Mouse (Mus musculus): ENCODE data around the gene Treh. TPM values are rescaled to one million over a fixed set of nuclear protein-coding genes. Genes with fewer than 3 reads are reported as not detected.

Treh gene
- polyA plus RNA-seq, 1 experiment, result not detected

DNA sequence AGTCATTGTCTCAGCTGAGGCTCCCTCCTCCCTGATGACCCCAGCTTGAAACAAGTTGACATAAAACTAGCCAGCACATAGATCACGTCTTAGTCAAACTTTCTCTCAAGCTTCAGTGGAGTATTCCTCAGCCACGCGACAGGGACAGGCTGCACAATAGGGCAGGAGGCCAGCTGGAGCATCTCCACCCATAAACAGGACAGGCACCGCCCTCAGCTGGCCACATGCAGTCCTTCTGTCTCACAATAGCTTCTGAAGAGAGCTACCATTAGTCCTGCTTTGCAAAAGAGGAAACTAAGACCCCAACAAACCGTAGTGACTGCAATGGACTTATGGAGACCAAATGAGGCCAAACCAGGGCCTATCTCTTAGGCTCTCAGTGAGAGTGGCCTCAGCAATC lies 27.6 kb upstream of the Treh start:
- no peak for TF ChIP-seq CTCF (IDR thresholded peaks at IDR 0.05; ENCODE audit: low read depth, low read length)
- TF ChIP-seq POLR2A (IDR thresholded peaks at IDR 0.05; ENCODE audit: borderline replicate concordance, low read depth, low read length), result no peak
- Histone ChIP-seq H3K27ac (ENCODE audit: insufficient read depth, low read depth, low read length) (peak overlapping the region; percentile 4; the same call in 1 of the 2 replicates), H3K4me3 (ENCODE audit: insufficient read depth, low read length) (peak overlapping the region; percentile 23; the same call in 1 of the 2 replicates)

DNA sequence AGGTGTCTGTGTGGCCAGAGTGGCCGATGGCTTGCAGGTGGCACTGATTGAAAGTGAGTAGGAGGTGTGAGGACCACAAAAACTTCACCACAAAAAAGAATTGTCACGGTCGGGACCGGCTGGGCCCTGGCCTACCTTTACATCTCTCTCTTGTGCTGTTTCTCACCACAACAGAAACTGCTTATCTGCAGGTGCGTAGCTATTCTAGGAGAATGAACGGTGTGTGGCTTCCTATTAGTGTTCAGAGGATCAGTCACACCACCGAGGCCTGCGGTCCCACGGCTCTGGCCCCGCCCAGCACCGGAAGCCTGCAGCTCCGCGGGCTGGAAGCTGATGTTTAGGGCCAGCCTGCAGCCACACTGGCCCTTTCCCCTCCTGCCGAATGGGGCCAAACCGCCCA lies 27.1 kb upstream of the Treh start:
- H3K4me3 ChIP-seq (ENCODE audit: insufficient read depth, low read length), result peak overlapping the region; percentile 23; the same call in 1 of the 2 replicates
- H3K4me1 ChIP-seq (ENCODE audit: control insufficient read depth, insufficient read depth, low read length), result peaks cover 16% of the 10 kb centered on the region
- TF ChIP-seq CTCF (IDR thresholded peaks at IDR 0.05; ENCODE audit: low read depth, low read length) (no peak), POLR2A (IDR thresholded peaks at IDR 0.05; ENCODE audit: borderline replicate concordance, low read depth, low read length) (no peak)
- peak overlapping the region; percentile 4; the same call in 1 of the 2 replicates for H3K27ac ChIP-seq (ENCODE audit: insufficient read depth, low read depth, low read length)

More for the DNA sequence above, 27.6 kb upstream of the Treh start:
- H3K4me1 ChIP-seq (ENCODE audit: control insufficient read depth, insufficient read depth, low read length), result peaks cover 16% of the 10 kb centered on the region

DNA sequence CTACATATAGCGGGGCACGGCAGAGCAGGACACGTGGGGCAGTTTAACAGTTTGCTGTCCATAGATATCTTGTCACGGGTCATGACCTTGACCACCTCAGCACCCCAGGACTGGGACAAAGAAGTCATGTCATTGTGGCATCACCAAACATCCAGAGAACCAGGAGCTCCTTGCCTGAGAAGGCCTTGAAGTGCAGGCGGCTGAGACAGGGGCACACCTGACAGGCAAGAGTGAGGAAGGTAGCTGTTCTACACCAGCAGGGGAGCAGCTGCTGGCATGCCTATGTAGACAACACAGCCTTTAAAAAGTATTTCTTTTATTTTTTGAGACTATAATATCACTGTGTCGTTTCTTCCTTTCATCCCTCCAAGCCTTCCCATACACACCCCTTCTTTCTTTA lies 26.7 kb upstream of the Treh start:
- peaks cover 16% of the 10 kb centered on the region for H3K4me1 ChIP-seq (ENCODE audit: control insufficient read depth, insufficient read depth, low read length)
- no peak overlapping the region for H3K27ac ChIP-seq (ENCODE audit: insufficient read depth, low read depth, low read length)
- no peak overlapping the region for H3K4me3 ChIP-seq (ENCODE audit: insufficient read depth, low read length)
- no peak for TF ChIP-seq CTCF (IDR thresholded peaks at IDR 0.05; ENCODE audit: low read depth, low read length)
- TF ChIP-seq POLR2A (IDR thresholded peaks at IDR 0.05; ENCODE audit: borderline replicate concordance, low read depth, low read length), result no peak

DNA sequence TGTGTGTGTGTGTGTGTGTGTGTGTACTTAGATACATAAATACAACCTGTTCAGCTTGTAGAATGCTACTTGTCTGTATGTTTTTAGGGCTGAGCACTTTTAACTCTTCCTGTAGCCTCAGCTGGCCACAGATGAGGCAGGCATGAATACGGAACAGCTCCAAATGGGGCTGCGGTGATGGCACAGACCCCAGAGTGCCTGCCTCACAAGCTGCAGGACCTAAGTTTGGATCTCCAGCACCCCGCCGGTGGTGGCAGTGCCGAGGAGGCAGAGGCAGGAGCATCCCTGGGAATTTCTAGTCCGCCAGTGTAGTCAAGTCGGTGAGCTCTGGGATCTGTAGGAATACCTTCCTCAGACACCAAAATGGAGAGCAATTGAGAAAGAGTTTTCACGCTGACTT lies 26.0 kb upstream of the Treh start:
- no peak for TF ChIP-seq POLR2A (IDR thresholded peaks at IDR 0.05; ENCODE audit: borderline replicate concordance, low read depth, low read length)
- TF ChIP-seq CTCF (IDR thresholded peaks at IDR 0.05; ENCODE audit: low read depth, low read length), result no peak
- H3K4me3 ChIP-seq (ENCODE audit: insufficient read depth, low read length), result no peak overlapping the region
- H3K27ac ChIP-seq (ENCODE audit: insufficient read depth, low read depth, low read length), result no peak overlapping the region
- H3K4me1 ChIP-seq (ENCODE audit: control insufficient read depth, insufficient read depth, low read length), result peaks cover 19% of the 10 kb centered on the region

DNA sequence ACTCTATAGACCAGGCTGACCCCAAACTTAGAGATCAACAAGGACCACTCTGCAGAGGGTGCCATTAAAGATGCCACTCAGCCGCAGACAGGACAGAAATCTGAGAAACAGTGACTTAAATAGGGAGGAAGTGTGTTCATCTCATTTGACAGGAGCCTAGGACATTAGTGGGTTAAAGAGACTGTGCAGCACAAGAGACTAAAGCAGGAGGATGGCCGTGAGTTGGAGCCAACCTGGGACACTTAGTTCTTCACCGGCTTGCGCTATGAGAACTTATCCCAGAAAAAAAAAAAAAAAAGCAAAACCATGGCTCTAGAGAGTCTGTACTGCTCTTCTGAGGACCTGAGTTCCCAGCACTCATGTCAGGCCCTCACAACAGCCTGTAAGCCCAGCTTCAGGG lies 25.4 kb upstream of the Treh start:
- H3K4me3 ChIP-seq (ENCODE audit: insufficient read depth, low read length), result no peak overlapping the region
- TF ChIP-seq CTCF (IDR thresholded peaks at IDR 0.05; ENCODE audit: low read depth, low read length) (no peak), POLR2A (IDR thresholded peaks at IDR 0.05; ENCODE audit: borderline replicate concordance, low read depth, low read length) (no peak)
- peaks cover 19% of the 10 kb centered on the region for H3K4me1 ChIP-seq (ENCODE audit: control insufficient read depth, insufficient read depth, low read length)
- H3K27ac ChIP-seq (ENCODE audit: insufficient read depth, low read depth, low read length), result no peak overlapping the region

DNA sequence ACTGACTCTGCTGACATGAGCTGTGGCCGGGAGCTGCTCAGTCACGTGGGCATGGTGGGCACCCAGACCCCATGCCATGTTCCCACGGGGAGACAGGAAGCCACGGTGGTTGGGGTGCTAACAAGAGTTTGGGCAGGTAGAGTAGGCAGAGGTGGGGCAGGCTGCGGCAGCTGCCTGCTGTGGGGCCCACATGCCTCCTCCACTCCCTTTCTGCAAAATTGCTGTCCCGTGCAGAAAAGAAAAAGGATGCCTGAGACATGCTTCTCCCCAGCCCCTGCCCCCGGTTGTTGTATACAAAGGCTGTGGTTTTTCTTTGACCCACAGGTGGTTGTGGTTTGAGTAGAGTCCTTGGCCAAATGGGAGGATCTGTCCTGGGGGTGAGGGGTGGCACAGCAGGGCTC lies 24.2 kb upstream of the Treh start:
- TF ChIP-seq POLR2A (IDR thresholded peaks at IDR 0.05; ENCODE audit: borderline replicate concordance, low read depth, low read length) (no peak), CTCF (IDR thresholded peaks at IDR 0.05; ENCODE audit: low read depth, low read length) (no peak)
- peaks cover 14% of the 10 kb centered on the region for H3K4me1 ChIP-seq (ENCODE audit: control insufficient read depth, insufficient read depth, low read length)
- no peak overlapping the region for H3K4me3 ChIP-seq (ENCODE audit: insufficient read depth, low read length)
- no peak overlapping the region for H3K27ac ChIP-seq (ENCODE audit: insufficient read depth, low read depth, low read length)

DNA sequence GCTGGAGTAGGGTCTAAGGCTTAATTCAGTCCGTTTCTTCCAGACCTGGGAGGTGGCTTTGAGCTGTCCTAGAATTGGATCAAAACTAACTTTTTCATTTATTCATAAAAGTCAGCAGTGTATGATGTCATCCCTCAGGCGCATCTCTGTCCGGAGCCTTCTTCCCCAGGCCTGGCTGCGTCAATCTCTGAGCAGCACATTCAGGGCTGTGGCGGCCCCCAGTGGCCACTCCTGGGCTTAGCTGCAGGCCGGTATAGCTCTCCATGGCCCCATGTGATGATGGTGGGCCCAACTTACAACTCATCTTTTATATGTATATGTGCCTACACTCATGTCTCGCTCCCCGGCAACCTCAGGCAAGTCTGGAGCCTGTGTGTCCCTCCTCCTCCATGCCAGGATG lies 21.0 kb upstream of the Treh start:
- TF ChIP-seq POLR2A (IDR thresholded peaks at IDR 0.05; ENCODE audit: borderline replicate concordance, low read depth, low read length) (no peak), CTCF (IDR thresholded peaks at IDR 0.05; ENCODE audit: low read depth, low read length) (peak; percentile 82)
- no peak overlapping the region for H3K27ac ChIP-seq (ENCODE audit: insufficient read depth, low read depth, low read length)
- H3K4me1 ChIP-seq (ENCODE audit: control insufficient read depth, insufficient read depth, low read length), result peaks cover 3% of the 10 kb centered on the region
- no peak overlapping the region for H3K4me3 ChIP-seq (ENCODE audit: insufficient read depth, low read length)

DNA sequence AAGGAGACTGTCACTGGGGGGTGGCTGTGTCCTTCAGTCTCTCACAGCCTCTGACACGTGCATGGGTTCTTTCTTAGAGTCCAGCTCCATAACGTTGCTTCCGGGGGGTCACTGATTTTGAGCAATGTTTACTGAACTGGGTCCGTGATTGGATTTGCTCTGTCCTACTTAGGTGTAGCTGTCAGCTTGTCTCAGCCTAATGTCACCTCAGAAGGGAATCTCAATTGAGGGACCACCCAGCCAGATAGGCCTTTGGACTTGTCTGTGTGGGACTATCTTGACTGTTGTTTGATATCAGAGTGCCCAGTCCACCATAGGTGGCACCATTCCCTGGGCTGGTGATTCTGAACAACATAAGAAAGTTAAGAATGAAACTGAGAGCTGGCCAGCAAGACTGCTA lies 19.1 kb upstream of the Treh start:
- Histone ChIP-seq H3K4me3 (ENCODE audit: insufficient read depth, low read length) (no peak overlapping the region), H3K27ac (ENCODE audit: insufficient read depth, low read depth, low read length) (no peak overlapping the region), H3K4me1 (ENCODE audit: control insufficient read depth, insufficient read depth, low read length) (peaks cover 3% of the 10 kb centered on the region)
- TF ChIP-seq CTCF (IDR thresholded peaks at IDR 0.05; ENCODE audit: low read depth, low read length) (no peak), POLR2A (IDR thresholded peaks at IDR 0.05; ENCODE audit: borderline replicate concordance, low read depth, low read length) (no peak)

DNA sequence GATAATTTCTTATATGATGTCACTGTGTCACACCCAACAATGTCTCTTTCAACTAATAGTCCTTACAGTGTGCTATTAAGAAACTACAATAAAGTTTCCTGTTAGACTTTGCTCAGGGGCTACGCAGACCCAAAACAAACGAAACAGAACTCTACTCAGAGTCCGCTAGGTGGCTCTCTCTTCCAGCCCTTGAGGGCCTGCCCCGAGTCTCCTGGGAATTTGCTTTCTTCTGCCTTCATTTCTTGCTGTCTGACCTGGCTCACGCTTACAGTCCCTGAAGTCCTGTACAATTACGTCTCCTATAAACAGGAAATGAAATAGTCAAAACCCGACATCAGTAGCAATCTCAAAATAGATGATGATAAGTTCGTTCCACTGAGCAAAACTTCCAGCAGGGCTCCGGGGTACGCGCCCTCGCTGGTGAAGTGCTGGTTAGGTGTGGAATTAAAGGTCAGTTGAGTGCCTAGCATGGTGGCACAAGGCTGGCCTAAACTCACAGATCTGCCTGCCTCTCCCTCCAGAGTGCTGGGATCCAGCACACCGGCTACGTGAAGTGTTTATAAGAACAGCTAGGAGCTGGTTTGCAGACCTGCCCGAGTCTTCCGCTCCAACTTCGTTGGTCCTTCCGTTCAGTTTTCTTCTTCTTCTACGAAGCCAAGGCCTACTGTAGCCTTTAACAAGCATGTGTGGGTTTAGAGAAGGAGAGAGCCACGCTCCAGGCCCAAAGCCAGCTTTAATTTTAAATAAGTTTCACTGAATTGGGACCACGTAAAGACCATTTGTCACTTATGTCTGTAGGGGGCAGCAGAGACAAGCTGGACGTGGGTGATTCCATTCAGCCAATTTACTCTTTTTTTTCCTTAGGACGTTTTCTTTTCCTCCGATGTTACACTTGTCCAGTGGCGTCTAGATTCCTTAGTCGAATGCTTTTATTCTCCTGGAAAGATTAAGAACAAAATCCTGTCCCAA lies 17.7 kb upstream of the Treh start:
- Histone ChIP-seq H3K4me3 (ENCODE audit: insufficient read depth, low read length) (no peak overlapping the region), H3K4me1 (ENCODE audit: control insufficient read depth, insufficient read depth, low read length) (peaks cover 3% of the 10 kb centered on the region), H3K27ac (ENCODE audit: insufficient read depth, low read depth, low read length) (no peak overlapping the region)
- TF ChIP-seq CTCF (IDR thresholded peaks at IDR 0.05; ENCODE audit: low read depth, low read length) (peak; percentile 51; the same call in 1 of the 2 replicates), POLR2A (IDR thresholded peaks at IDR 0.05; ENCODE audit: borderline replicate concordance, low read depth, low read length) (no peak)

DNA sequence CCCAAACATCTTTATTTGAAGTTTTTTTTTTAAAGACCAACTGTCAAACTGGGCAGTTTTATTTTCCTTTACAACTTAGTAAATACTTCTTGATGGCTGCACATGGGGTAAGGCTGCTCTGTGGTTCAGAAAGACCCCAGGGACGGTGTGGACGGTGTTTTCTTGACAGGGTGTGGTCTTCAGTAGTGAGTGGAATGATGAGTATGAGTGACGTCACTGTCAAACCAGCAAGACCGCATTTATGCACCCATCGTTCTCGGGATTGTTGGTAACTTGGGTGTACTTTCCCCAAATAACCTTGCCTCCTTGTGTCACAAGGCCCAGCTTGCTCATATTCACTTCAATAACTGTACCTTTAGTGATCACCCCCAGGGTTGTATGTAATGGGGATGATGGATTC lies 9.3 kb upstream of the Treh start:
- TF ChIP-seq CTCF (IDR thresholded peaks at IDR 0.05; ENCODE audit: low read depth, low read length), result no peak
- no peak for TF ChIP-seq POLR2A (IDR thresholded peaks at IDR 0.05; ENCODE audit: borderline replicate concordance, low read depth, low read length)
- no peak overlapping the region for H3K27ac ChIP-seq (ENCODE audit: insufficient read depth, low read depth, low read length)
- H3K4me3 ChIP-seq (ENCODE audit: insufficient read depth, low read length), result no peak overlapping the region
- H3K4me1 ChIP-seq (ENCODE audit: control insufficient read depth, insufficient read depth, low read length), result no peaks in the 10 kb centered on the region
